Mouse (Mus musculus) thymus, postnatal 14 days (tissue): ENCODE measurements around the gene Nlrc5.

Source experiments
- DNase-seq: peaks from one replicate; pipeline ENCODE4 v3.0.0; 2021

Gene Nlrc5

DNA sequence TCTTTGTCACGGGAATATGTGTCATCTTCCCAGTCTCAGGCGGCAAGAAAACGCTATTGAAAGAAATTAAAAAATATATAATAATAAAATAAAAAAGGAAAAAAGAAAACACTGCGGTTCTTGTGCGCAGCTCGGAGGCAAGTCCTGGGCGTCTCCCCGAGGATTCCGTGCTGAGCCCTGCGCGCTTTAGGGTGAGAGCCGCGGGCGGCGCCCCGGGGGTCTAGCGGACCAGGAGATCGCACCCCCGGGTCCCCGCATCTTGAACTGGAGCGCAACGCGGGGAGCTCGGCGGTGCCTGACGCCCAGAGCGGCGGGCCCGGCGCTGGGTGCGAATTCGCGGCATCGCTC lies 98.3 kb downstream of the Nlrc5 start:
- DNase-seq = no peak

DNA sequence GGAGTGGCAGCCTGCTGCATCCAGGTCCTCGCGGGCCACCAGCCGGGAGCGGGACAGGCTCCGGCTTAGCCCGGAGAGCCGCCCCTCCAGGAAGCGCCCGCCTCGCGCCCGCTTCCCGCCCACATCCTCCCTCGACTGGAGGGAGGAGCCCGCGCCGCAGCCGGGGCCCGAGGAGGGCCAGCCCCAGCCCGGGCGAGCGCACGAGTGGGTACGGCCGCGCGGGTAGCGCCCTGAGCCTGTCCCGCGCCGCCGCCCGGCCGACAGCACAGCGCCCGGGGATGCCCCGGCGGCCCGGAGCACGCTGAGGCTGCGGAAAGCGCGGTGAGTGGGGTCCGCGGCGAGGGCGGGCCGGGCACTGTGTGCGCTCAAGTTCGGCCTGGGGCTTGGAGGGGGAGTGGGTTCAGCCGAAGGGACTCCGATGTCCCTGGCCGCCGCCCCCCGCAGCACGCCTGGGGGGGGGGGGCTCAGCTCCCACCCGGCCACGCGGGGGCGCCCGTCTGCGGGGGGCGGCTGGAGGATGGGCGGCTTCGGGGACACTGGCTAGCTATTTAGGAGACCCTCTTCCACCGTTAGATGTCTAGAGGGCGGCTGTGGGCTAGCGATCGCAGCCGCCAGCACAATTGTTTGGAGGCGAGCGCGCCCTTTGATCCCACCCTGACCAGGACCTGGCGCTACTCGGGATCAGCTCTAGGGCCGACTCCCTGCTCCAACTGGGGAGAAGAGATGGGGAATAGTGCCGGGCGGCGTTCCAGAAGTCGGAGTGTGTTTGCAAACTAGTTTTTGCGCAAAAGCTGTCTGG lies 98.9 kb downstream of the Nlrc5 start, which contains the start of gene Cpne2:
Gene Cpne2, plus strand, starts transcription at position 118 of the 799 bp plus-strand sequence.
- peak; percentile 72 for DNase-seq

DNA sequence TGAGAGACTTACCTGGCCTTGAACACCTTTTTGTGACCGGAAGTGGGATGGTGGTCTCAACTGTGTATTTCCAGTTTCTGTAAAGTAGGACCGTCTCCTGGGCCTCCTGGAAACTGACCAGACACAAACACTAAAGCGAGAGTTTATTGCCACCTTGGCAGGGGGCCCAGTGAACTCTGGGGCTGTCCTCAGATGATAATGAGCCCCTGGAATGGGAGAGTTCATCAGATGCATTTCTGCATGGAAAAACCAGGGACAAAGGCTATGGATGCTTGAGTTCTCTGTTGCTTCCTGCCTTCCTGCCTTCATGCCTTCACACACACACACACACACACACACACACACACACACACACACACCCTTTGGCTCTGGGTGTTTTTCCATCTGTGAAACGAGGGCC lies 100.5 kb downstream of the Nlrc5 start:
- DNase-seq = no peak

DNA sequence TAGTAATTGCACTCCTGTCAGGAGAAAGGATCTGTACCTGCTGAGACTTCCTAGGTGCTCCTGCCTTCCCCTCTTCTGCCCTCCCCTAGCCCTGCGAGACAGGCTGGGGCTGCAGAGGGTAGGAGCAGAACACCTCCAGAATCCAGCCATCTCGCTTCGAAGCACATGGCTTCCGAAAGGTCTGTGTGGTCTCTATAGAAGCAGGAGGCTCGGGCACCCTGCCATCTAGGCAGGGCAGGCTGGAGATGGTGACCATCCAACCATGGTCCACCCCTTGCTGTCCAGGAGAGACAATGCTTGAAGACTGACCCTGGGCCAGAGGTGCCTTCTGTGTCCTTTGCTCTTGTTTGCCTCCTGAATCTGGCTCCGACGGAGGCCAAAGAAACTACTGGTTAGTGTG lies 101.5 kb downstream of the Nlrc5 start:
- no peak for DNase-seq

DNA sequence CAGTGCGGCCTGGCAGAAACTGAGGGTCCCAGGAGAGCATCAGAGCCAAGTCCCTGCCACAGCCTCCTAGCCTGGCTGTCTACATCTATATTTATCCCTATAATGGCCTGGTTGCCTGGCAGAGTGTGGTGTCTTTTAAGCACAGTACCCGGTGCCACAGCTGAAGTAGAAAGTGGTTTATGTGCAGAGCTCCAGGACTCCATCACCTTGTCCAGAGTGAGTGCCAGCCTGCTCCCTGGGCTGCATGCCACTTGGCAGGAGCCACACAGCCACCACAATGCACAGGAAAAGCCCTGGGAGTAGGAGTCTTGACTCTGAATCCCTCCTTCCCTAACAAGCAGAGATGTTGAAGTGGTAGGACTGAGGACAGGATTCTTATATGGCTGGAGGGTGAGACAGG lies 103.3 kb downstream of the Nlrc5 start:
- no peak for DNase-seq

DNA sequence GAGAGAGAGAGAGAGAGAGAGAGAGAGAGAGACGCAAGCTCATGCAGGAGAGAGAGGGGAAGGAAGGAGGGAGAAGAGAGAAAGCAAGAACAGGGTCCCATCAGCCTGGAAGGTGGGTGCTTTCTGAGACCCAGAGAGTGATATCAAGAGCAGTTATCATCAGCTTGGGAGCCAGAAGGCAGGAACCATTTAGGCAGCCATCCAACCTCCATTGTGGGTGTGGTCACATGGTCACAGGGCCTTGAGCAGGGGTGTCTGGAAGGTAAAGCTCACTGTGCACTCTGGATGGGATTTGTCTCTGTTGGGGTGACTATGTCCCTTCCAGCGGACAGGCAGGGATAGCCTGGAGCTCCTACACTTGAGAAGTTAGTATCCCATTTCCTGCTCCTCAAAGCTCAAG lies 105.9 kb downstream of the Nlrc5 start:
- no peak for DNase-seq

DNA sequence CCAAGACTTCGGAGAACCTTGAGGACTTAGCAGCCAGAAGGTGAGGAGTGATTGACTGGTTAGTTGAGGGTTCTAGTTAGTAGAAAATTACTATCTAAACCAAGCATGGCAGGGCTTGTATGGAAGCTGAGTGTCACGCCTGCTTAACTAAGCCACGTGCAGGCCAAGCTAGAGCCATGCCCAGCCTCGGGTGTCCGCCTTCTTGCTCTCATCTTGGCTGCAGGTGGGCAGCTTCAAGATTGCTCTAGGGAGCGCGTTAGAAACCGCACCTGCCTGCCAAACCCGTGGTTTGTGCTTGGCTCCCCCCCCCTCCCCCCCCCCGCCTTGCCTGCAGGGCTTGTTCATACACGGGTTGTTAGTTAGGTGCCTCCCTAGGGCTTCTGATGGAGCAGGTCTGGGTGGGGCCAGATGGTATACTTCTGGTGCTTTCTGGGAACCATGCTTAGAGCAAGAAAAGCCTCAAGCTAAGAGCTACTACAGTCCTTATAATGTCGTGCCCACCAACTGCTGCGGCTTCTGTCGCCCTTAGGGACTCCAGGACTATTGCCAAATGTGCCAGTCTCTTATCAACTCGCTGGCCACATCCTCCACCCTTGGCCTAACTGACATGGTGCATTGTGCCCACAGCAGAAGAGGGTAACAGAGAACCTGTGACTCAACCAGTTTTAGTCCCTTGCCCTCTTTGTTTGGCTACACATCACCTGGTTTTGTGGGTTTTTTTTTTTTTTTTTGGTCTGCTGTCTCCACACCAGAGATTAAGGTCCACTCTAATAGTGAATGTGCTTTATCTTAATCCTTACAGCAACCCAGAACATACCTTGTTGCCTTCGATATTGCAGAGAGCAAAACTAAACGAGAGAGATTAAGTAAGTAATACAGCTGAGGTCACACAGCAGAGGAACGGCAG lies 107.0 kb downstream of the Nlrc5 start:
- DNase-seq = no peak

DNA sequence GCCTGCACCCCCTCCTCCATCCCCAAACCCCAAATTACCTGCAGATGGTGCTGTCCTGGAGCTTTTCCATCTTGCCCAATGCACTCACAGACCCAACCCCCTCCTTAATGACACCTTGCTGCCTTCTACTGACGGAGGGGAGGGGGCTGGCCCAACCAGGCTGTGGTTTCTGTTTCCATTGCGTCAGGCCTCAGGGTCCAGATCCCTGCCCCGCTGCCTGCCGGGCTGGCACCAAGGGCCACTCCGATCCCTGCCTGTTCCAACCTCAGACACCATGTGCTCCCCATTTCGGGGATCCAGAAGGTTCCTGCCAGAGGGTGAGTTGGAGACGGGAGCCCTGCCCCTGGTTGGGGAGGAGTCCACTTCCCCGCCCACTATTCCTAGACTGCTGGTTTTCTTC lies 109.8 kb downstream of the Nlrc5 start:
- no peak for DNase-seq

DNA sequence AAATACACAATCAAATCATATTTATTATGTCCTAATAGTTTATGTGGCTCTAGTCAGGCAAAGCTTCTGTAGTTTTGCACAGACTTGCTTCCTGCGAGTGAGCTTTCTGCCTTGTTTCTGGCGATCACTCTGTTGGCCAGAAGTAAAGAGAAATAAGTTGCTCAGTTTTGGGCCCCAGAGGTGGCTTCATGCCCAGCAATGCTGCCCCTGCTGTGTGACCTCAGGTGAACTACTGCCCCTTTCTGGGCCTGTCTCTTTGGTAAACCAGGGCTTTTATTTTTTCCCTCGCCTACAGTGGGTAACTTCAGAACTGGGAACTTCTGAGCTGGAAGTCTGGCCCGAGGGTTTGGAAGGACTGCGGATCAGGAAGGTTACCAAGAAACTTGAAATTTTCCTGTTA lies 114.9 kb downstream of the Nlrc5 start:
- DNase-seq = no peak

DNA sequence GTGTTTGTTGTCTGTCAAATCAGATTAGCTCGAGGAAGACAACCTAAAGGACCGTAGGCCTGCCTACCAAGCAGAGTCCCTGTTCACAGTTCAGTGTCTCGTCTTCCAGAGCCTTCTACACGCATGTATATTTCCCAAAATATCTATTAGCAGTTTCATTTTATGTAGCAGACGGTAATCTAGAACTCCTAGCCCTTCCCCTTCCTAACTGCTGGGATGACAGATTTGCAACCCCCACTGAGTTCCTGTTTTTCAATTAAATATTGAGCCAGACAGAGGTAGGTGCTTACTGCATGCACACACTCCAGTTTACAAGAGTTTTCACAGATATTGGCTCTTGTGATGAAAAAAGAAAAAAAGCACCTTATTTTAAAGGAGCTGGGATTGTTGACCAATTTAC lies 115.3 kb downstream of the Nlrc5 start:
- DNase-seq = no peak

DNA sequence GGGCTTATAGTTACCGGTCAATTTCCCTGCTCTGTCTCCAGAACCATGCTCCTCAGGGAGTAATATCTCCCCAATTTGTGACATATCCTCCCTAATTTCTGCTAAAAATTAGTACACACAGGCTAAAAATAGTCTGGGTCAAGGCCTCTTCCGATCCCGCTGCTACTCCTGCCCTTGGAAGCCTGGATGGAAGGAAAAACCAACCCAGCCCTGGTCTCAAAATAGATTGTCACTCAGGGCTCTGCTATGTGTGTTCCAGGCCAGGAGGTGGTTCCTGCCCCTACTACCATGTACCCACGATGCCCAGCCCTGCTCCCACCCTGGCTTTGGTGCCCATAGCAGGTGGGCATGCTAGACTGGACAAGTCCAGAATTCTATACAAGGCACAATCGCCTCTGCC lies 115.8 kb downstream of the Nlrc5 start:
- DNase-seq = no peak

DNA sequence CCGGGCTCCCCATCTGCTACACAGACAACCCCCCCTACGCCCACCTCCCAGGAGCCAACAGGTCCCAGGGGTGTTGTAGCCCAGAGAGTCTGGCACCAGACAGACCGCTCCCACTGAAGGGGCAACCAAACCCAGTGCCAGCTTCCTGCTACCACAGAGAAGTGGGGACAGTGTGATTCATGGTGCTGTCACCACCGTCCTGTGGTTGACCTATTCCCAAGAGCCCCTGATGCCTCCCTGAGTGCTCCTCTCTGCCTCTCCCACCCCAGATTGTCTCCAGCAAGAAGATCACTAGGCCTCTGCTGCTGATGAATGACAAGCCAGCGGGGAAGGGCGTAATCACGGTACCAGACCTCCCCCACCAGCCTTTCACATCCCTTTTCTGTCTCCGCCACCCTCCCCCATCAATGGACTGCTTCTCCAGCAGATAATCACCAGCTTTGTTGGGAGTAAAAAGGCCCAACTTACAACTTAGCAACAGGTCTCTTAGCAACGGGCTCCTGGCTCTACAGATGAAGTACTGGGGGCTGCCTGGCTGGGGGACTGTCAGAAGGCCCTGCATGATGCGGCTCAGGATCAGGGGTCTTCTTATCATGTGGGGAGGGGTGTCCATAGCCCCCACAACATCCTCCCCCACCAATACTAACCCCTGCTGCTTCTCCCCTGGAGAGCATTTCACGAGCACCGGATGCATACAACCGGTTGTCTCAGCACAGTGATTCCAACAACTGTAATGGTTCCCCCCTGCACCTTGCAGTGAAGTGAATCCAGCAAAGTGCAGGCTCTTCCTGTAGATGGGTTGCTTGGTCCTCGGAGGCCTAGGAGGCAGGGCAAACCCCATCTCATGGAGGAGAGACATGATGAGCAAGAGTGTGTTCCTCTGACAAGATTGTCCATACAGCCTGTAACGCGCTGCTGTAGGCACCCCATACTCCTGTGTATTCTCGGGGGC lies 117.6 kb downstream of the Nlrc5 start:
- no peak for DNase-seq

DNA sequence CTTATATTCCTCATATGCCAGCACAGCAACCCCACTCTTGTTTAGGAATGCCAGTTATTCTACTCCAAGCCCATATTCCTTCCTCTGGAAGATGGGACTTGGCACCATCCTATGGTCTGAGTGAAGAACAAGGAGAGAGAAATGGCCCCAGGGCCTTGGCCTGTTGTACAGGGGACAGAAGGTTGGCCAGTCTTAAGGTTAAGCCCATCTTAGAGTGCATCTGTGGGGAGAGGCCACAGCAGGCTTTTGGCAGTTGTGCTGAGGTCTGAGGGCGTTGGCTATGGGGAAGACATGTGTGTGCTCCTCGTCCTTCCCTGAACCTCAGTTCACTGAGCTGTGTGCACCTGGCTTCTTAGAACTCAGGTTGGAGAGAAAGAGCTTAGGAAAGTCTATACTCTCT lies 118.5 kb downstream of the Nlrc5 start:
- no peak for DNase-seq

DNA sequence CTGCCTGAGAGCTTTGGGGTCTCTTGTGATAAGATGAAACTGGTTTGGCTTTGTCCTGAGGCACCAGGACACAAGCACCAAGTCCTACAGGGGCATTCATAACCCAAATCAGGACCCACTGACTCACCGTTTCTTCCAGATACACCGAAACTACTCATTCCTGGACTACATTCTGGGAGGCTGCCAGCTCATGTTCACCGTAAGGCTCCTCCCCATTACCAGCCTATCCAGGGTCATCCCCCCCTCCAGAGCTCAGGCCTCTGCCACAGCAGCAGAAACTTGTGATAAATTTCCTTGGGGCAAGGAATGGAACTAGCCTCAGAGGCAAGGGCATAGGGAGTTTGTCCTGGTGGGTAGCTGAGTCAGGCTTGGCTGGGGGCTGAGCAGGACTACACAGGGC lies 123.1 kb downstream of the Nlrc5 start:
- DNase-seq = no peak

DNA sequence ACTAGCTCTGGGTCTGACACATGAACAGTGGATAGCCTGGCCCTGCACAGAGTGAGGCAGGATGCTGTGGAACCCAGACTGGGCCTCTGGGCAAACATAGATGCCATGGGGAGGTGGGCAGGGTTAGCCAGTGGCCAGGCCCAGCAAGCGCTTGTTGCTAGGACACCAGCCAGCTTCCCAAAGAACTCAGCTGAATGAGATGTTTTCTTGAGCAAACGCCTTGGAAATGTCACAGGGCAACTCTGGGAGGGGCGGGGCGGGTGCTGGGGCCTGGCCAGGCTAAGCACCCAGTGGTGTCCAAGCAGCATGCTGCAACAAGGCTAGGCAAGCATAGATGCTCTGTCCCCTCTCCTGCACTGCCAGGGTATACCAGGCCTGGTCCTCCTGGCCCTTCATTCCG lies 127.1 kb downstream of the Nlrc5 start:
- no peak for DNase-seq

DNA sequence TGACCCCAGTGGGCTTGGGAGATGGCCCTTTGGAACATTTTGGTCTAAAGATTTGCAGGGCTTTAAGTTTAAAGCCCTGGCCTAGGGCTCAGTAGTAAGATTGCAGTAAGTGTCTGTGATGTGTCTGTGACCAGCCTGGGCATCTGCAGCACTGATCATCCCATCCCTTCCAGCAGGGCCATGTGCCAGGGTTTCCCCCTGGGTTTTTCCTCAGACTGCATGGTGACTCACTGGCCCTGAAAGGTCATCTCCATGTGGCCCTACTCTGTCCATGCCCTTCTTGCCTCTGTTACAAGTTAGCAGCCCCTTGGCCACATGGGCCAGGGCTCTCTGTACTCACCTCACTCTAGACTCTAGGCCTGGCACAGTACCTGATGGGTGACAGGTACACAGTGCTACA lies 130.3 kb downstream of the Nlrc5 start:
- DNase-seq = no peak

DNA sequence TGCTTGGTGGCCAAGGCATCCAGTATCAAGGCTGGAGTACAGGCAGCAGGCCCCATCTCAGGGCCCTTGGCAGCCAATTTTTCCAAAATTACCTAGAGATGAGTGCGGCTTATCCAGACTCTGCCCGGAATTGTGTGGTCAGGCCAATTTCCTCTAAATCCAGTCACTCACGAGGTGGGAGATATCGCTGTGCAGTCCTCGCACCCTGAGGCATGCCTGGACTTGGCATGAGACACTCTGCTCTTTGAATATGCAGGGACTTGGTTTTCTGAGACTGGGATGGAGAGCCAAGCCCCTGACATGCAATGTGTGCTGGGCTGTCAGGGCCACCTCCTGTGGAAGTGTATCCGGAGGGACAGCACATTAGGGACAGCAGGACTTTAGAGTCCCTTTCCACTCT lies 131.9 kb downstream of the Nlrc5 start:
- no peak for DNase-seq

DNA sequence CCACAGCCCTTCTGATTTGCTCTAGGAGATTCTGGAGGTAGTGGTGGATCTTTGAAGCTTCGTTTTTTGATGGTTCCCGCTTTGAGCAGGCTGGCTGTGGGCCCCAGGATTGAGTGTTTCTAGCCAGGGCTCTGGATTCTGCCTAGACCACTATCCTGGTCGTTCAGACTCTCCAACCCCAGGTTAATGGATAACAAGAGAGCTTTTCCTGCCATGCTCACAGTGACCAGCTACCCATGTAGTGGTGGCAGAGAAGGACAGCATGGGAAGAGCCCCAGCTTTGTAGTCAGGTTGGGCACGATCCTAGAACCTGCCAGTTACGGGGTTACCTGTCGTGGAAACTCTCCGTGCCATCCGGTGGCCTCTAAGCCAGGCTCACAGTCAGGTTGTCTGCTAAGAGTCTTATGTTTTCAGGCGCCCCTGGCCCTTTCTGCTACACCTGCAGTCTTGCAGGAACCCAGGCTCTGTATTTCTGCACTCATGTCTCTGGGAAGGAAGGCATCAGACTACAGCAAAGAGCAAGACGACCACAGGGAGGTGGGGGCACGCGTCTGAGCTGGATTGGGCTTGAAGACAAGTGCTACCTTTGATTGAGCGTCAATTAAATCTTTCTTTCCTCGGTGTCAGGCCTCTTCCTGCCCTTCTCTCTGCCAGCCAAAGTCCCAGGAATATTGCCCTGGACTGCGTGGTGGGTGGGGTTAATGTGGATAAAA lies 132.4 kb downstream of the Nlrc5 start:
- DNase-seq = no peak

DNA sequence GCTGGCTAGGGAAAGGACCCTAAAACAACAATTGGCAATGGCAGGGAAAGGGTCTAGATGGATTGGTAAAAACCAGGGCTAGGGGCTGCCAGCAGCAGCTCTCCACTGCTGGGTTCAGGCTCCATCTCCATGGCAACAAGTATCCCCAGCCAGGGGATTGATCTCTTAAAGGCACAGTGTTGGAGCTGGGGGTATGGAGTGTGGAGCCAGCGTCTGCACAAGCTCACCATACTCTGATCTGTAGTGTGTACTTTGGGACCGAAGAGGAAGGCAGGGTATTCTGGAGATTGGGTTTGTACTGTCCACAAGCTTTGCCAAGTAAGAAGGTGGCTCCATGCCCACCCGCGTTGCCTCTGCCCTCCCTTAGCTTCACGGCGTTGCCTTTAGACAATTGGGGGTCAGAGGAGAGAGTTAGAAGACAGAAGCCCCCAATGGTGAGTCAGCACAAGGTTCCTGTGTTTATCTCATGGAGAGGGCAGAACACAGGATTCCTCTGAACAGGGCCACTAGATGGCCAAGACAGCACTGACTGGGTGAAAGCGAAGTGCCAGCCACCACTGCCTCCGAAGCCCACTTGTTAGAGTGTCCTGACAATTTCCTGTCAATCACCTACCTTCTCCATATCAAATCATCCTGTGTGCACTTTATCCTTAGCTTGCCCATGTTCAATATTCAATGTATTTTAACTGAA lies 133.1 kb downstream of the Nlrc5 start:
- DNase-seq = no peak

DNA sequence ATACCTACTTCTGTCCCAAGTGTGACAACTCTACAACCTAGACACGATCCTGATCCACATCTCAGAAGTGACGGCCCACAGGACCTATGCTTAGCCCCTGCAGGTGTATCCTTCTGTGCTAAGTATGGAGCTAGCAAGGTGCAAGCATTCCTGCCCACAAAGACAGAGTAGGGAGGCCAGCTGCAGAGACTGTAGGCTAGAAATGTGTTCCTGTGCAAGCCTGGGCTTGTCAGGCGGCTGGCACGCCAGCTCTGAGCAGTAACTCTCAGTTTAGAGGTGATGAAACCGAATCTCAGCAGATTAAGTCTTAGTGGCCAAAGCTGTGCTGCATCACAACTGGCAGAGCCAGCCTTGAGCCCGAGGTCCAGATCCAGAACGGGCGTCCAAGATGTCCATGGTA lies 133.9 kb downstream of the Nlrc5 start:
- no peak for DNase-seq

DNA sequence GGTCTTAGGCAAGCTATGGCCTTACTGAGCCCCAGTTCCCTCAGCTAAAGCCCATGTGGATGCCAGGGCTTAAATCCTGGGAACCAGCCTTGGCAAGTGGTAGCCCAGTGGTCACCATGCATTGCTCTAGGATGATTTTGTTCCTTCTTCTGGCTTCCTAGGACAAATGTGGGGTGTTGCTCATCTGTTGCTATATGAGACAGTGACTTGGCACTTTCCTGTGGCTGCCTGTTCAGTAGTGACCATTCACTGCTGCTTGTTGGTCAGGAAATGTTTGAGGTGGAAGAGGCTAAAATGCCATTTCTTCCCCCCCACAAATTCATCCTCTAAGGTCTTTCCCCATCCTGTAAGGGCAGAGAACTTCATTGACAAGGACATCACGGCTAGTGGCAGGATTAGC lies 135.3 kb downstream of the Nlrc5 start:
- DNase-seq = no peak

DNA sequence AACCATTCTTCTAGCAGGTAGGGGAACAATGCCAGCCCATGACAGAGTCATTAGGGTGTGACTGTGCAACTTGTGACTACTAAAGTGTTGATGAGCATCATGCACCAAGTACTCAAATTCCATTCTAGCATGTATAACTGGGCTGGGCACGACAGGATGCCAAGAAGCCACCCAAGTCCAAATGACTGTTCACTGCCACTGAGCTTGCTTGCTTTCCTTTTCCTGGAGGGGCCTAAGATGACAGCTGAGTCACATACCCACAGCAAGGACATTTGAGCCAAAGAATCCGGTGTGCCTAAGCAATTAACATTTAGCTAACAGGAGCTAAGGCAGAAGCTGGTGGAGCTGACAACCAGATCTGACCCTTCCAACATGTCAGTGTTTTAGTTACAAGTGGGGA lies 137.7 kb downstream of the Nlrc5 start:
- no peak for DNase-seq
